Mouse (Mus musculus): ENCODE measurements around the gene Rab4a. TPM values are rescaled to one million over a fixed set of nuclear protein-coding genes. Genes with fewer than 3 reads are reported as not detected.

Gene Rab4a
- polyA plus RNA-seq, 1 experiment from 2014 or later = 26.9 TPM

GRCm38 (mm10) chr8:123813892-123814266, 8.1 kb downstream of the Rab4a start:
- Histone ChIP-seq H3K9me3 (replicated peaks) (no peaks in the 10 kb centered on the region), H3K27me3 (no peaks in the 10 kb centered on the region), H3K4me1 (replicated peaks) (peaks cover 9% of the 10 kb centered on the region), H3K4me2 (no peak overlapping the region), H3K4me3 (no peak overlapping the region), H3K9ac (no peak overlapping the region), H3K27ac (no peak overlapping the region), H3K36me3 (no peaks in the 10 kb centered on the region)
- WGBS = 78% methylated on average over 4 of the region's 4 CpGs
- no peak for ATAC-seq (replicated peaks; ENCODE audit: insufficient number of reproducible peaks, insufficient read depth, low FRiP score, low read depth)

GRCm38 (mm10) chr8:123815325-123815724, 9.5 kb downstream of the Rab4a start:
- Histone ChIP-seq H3K4me1 (replicated peaks) (peaks cover 9% of the 10 kb centered on the region), H3K4me2 (no peak overlapping the region), H3K27ac (no peak overlapping the region), H3K27me3 (no peaks in the 10 kb centered on the region), H3K4me3 (no peak overlapping the region), H3K9me3 (replicated peaks) (no peaks in the 10 kb centered on the region), H3K36me3 (no peaks in the 10 kb centered on the region), H3K9ac (no peak overlapping the region)
- ATAC-seq (replicated peaks; ENCODE audit: insufficient number of reproducible peaks, insufficient read depth, low FRiP score, low read depth) = no peak
- WGBS = 45% methylated on average over 11 of the region's 11 CpGs

GRCm38 (mm10) chr8:123816939-123817338, 11.2 kb downstream of the Rab4a start:
- no peak overlapping the region for H3K27ac ChIP-seq
- H3K4me1 ChIP-seq (replicated peaks) = peaks cover 9% of the 10 kb centered on the region
- H3K9ac ChIP-seq = no peak overlapping the region
- ATAC-seq (replicated peaks; ENCODE audit: insufficient number of reproducible peaks, insufficient read depth, low FRiP score, low read depth) = no peak
- no peaks in the 10 kb centered on the region for H3K27me3 ChIP-seq
- H3K4me3 ChIP-seq = no peak overlapping the region
- H3K36me3 ChIP-seq = no peaks in the 10 kb centered on the region
- no peaks in the 10 kb centered on the region for H3K9me3 ChIP-seq (replicated peaks)
- no peak overlapping the region for H3K4me2 ChIP-seq
- 69% methylated on average over 8 of the region's 8 CpGs for WGBS

GRCm38 (mm10) chr8:123817747-123818146, 12.0 kb downstream of the Rab4a start:
- Histone ChIP-seq H3K36me3 (no peaks in the 10 kb centered on the region), H3K9me3 (replicated peaks) (no peaks in the 10 kb centered on the region), H3K4me1 (replicated peaks) (peaks cover 9% of the 10 kb centered on the region), H3K27ac (no peak overlapping the region), H3K4me3 (no peak overlapping the region), H3K9ac (no peak overlapping the region), H3K27me3 (no peaks in the 10 kb centered on the region), H3K4me2 (no peak overlapping the region)
- ATAC-seq (replicated peaks; ENCODE audit: insufficient number of reproducible peaks, insufficient read depth, low FRiP score, low read depth) = no peak
- WGBS = 91% methylated on average over 11 of the region's 11 CpGs

GRCm38 (mm10) chr8:123819683-123820610, 14.2 kb downstream of the Rab4a start:
- Histone ChIP-seq H3K4me1 (replicated peaks) (peaks cover 5% of the 10 kb centered on the region), H3K27ac (no peak overlapping the region), H3K4me2 (no peak overlapping the region), H3K27me3 (no peaks in the 10 kb centered on the region), H3K36me3 (0 out of 2 replicates have a peak, but pooled peaks cover 5% of the 10 kb centered on the region), H3K4me3 (no peak overlapping the region), H3K9ac (no peak overlapping the region), H3K9me3 (replicated peaks) (no peaks in the 10 kb centered on the region)
- 84% methylated on average over 19 of the region's 19 CpGs for WGBS
- no peak for ATAC-seq (replicated peaks; ENCODE audit: insufficient number of reproducible peaks, insufficient read depth, low FRiP score, low read depth)

- Histone ChIP-seq H3K27ac (no peak overlapping the region), H3K27me3 (no peaks in the 10 kb centered on the region), H3K4me2 (no peak overlapping the region), H3K9ac (no peak overlapping the region), H3K9me3 (replicated peaks) (no peaks in the 10 kb centered on the region), H3K4me1 (replicated peaks) (peaks cover 3% of the 10 kb centered on the region), H3K4me3 (no peak overlapping the region), H3K36me3 (0 out of 2 replicates have a peak, but pooled peaks cover 5% of the 10 kb centered on the region)
- no peak for ATAC-seq (replicated peaks; ENCODE audit: insufficient number of reproducible peaks, insufficient read depth, low FRiP score, low read depth)
- 84% methylated on average over 6 of the region's 6 CpGs for WGBS
These were observed 15.0 kb downstream of the Rab4a start for GRCm38 (mm10) chr8:123820780-123821179.

- peaks cover 20% of the 10 kb centered on the region for H3K36me3 ChIP-seq
- H3K4me2 ChIP-seq = no peak overlapping the region
- H3K27me3 ChIP-seq = no peaks in the 10 kb centered on the region
- H3K27ac ChIP-seq = no peak overlapping the region
- no peak for ATAC-seq (replicated peaks; ENCODE audit: insufficient number of reproducible peaks, insufficient read depth, low FRiP score, low read depth)
- H3K9ac ChIP-seq = no peak overlapping the region
- H3K9me3 ChIP-seq (replicated peaks) = no peaks in the 10 kb centered on the region
- no peak overlapping the region for H3K4me3 ChIP-seq
- WGBS = 92% methylated on average over 10 of the region's 10 CpGs
- no peaks in the 10 kb centered on the region for H3K4me1 ChIP-seq (replicated peaks)
These were observed 17.3 kb downstream of the Rab4a start for GRCm38 (mm10) chr8:123823111-123823510.

- H3K4me1 ChIP-seq (replicated peaks) = no peaks in the 10 kb centered on the region
- peaks cover 22% of the 10 kb centered on the region for H3K36me3 ChIP-seq
- no peak overlapping the region for H3K27ac ChIP-seq
- no peak for ATAC-seq (replicated peaks; ENCODE audit: insufficient number of reproducible peaks, insufficient read depth, low FRiP score, low read depth)
- no peak overlapping the region for H3K9ac ChIP-seq
- no peak overlapping the region for H3K4me2 ChIP-seq
- no peak overlapping the region for H3K4me3 ChIP-seq
- no peaks in the 10 kb centered on the region for H3K9me3 ChIP-seq (replicated peaks)
- no peaks in the 10 kb centered on the region for H3K27me3 ChIP-seq
- whole genome bisulfite sequencing = 73% methylated on average over 18 of the region's 18 CpGs
These were observed 17.8 kb downstream of the Rab4a start for GRCm38 (mm10) chr8:123823532-123824123.

GRCm38 (mm10) chr8:123826001-123826400, 20.2 kb downstream of the Rab4a start:
- H3K27ac ChIP-seq = no peak overlapping the region
- no peaks in the 10 kb centered on the region for H3K4me1 ChIP-seq (replicated peaks)
- H3K4me3 ChIP-seq = no peak overlapping the region
- H3K9ac ChIP-seq = no peak overlapping the region
- H3K36me3 ChIP-seq = peaks cover 30% of the 10 kb centered on the region
- no peaks in the 10 kb centered on the region for H3K27me3 ChIP-seq
- no peak for ATAC-seq (replicated peaks; ENCODE audit: insufficient number of reproducible peaks, insufficient read depth, low FRiP score, low read depth)
- H3K9me3 ChIP-seq (replicated peaks) = no peaks in the 10 kb centered on the region
- no peak overlapping the region for H3K4me2 ChIP-seq
- 59% methylated on average over 9 of the region's 9 CpGs for WGBS

GRCm38 (mm10) chr8:123826758-123827157, 21.0 kb downstream of the Rab4a start:
- Histone ChIP-seq H3K36me3 (peaks cover 33% of the 10 kb centered on the region), H3K27ac (no peak overlapping the region), H3K9me3 (replicated peaks) (no peaks in the 10 kb centered on the region), H3K4me3 (no peak overlapping the region), H3K4me1 (replicated peaks) (no peaks in the 10 kb centered on the region), H3K4me2 (no peak overlapping the region), H3K27me3 (no peaks in the 10 kb centered on the region), H3K9ac (no peak overlapping the region)
- no peak for ATAC-seq (replicated peaks; ENCODE audit: insufficient number of reproducible peaks, insufficient read depth, low FRiP score, low read depth)
- 90% methylated on average over 7 of the region's 7 CpGs for WGBS

GRCm38 (mm10) chr8:123827523-123827922, 21.7 kb downstream of the Rab4a start:
- H3K4me3 ChIP-seq = no peak overlapping the region
- H3K4me2 ChIP-seq = no peak overlapping the region
- no peaks in the 10 kb centered on the region for H3K27me3 ChIP-seq
- H3K27ac ChIP-seq = no peak overlapping the region
- H3K9ac ChIP-seq = no peak overlapping the region
- WGBS = 83% methylated on average over 13 of the region's 13 CpGs
- H3K9me3 ChIP-seq (replicated peaks) = no peaks in the 10 kb centered on the region
- no peak for ATAC-seq (replicated peaks; ENCODE audit: insufficient number of reproducible peaks, insufficient read depth, low FRiP score, low read depth)
- H3K36me3 ChIP-seq = peaks cover 37% of the 10 kb centered on the region
- no peaks in the 10 kb centered on the region for H3K4me1 ChIP-seq (replicated peaks)

Data from heart, embryonic 15.5 days (tissue).